Mouse (Mus musculus): Measurements from ENCODE around the gene Pcsk6.

DNA sequence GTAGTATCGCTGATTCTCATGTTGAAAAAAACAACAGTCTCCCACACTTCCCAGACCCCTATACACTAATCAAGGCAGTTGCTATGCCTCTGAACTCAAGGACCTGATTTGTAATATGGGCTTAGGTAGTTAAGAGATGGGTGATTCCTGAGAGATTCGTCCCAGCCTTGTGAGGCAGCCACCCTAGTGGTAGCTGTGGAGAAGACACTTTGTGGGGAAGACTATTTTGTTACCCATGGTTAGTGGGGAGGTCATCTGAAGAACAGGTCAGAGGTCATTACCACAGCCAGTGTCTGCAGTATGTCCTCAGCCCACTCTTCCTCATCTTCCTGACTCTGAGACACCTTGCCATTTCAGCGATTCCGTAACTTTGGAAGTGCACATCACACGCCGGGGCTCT is 24.3 kb downstream of the Pcsk6 start:
- TF ChIP-seq POLR2A (IDR thresholded peaks at IDR 0.05; ENCODE audit: insufficient read depth, low read length), result no peak
- TF ChIP-seq EP300 (IDR thresholded peaks at IDR 0.05; ENCODE audit: insufficient read depth, low read depth, low read length), result no peak
- TF ChIP-seq CTCF (IDR thresholded peaks at IDR 0.05; ENCODE audit: low read depth, low read length), result no peak

Data from ES-Bruce4 (cell line).